Mouse (Mus musculus): Measurements from ENCODE around the gene Cd151.

- no peak for TF ChIP-seq CTCF (IDR thresholded peaks at IDR 0.05; ENCODE audit: extremely low read depth, insufficient read depth, low read length)
- no peak for TF ChIP-seq POLR2A (IDR thresholded peaks at IDR 0.05; ENCODE audit: extremely low read depth, insufficient read depth, low read length)
These were observed 6.6 kb upstream of the Cd151 start, which contains the start of gene Cracr2b for GRCm38 (mm10) chr7:141460391-141461113.
